Mouse (Mus musculus) cerebellum, postnatal 10 days (tissue): ENCODE data around the gene Bcar1.

Source experiments
- DNase-seq, 2 experiments: peaks; one replicate each; pipeline ENCODE4 v3.0.0; 2021; ENCODE audit warnings: mixed read lengths in 2 of 2

Gene Bcar1

GRCm38 (mm10) chr8:111736321-111736720, 7.3 kb downstream of the Bcar1 start:
- peak; percentile 75 to 85 for DNase-seq

DNA sequence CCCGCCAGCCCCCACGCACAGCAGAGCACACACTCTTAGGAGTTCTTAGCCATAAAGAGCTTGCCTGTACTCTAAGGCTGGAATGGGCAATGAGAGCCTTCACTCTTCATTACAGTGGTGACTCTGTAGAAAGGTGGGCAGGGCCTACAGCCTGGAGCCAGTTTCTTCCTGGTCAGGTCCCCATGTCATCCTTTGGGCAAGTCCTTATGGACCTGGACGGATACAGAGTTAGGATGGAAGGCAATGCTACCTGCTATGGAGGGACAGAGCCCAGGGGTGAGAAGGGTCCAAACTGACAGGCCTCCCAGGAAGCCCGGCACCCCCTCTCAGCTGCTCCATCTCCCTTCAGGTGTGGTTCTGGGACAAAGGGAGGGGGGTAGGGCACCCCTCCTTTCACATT, 7.8 kb downstream of the Bcar1 start:
- peak in 1 of 2 experiments; percentile 37 for DNase-seq

- DNase-seq: no peak
Measured at GRCm38 (mm10) chr8:111735335-111735761, 8.3 kb downstream of the Bcar1 start.

- no peak for DNase-seq
Measured at GRCm38 (mm10) chr8:111734244-111734960, 9.2 kb downstream of the Bcar1 start.

GRCm38 (mm10) chr8:111733581-111734243, 9.9 kb downstream of the Bcar1 start:
- DNase-seq: peak; percentile 30 to 32

- DNase-seq: peak; percentile 51 to 53
Measured at GRCm38 (mm10) chr8:111732406-111733085, 11.1 kb downstream of the Bcar1 start.

DNA sequence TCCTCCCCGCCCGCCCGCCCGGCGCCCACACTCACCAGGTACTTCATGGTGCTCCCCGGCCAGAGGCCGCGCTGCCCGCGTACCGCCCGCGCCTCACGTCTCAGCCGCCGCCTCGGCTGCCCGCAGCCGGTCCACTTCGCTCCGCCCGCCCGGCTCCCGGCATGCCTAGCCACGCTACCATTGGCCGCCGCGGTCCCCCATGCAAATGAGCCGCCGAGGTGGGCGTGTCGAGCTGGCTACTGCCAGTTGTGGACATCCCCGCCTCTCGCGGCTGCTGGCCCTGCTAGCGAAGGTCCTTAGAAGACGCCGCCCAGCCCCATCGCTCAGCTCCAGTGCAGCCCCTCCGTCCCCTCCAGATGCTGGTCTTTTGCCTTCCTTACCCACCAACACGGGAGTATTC, 11.6 kb downstream of the Bcar1 start:
- DNase-seq: peak; percentile 97 to 98

DNA sequence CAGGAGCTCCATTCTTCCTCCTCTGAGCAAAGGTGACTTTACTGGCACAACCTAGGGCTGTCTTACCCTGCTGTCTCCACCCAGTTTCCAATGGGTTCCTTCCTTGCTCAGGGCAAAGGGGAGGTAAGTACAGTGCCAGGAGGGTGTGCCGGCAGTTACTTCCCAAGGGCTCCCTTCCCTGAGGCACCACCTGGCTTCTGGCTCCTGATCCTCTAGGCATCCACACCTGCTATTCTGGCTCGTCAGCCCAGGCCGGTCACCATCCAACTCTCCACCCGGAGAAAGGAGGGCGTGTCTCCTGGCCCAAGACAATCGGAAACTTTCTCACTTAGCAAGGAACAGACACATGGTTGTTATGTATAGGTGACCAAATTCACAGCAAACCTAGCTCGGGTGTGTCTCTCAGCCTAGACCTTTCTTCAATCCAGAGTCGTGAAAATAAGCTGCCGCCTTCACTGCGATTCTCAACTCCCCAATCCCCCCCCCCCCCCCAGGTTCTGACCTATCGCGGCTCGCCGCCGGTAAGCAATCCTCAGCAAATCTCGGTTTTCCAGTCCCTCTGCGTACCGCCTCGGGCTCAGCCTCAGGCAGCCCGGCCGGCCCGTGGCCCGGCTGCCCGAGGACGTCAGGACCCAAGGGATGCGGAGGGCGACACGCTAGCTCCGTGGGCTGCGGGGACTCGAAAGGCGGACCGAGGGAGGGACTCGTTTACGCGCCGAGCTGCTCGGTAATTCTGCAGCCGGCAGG, 12.2 kb downstream of the Bcar1 start:
- peak; percentile 41 to 52 for DNase-seq

DNA sequence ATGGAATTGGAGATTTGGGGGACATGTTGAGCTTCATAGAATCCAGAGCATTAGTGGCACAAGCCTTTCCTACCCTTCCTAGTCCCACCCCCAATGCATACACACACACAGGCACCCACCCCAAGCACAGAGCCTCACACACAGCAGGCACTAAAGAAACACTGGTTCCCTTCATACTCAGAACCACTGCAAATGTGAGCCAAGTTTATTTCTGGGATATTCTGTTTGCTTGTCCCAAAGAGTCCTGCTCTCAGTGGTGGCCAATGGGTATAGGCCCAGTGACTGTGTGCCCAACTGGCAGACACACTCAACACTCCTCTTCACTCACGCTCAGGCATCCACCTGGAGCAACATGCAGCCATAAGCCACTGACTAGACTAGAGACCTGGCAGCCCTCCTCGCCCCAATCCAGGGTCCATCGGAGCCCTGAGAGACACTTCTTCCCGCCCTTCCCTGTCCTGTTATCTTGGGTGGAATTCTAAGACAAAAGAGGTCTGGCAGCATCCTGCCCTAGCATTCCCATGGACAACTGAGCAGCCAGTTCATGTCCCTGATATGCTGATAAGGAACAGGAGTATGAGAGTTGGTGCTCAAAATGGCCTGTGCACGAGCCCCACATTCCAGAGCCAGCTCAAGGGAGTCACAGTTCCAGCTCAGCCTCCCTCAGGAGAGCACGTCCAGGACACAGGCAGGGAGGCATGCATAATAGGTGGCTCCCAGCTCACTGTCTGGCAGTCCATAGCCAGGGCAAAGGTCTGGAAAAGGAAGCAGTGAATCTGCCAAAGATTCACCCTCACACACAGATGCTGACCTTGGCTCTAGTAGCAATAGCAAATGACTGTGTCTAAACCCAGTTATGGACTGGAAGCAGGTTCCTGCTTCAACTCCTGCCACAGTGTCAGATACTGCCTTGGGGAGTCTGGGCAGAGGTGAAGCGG, 14.1 kb downstream of the Bcar1 start:
- peak in 1 of 2 experiments; percentile 25 for DNase-seq

DNA sequence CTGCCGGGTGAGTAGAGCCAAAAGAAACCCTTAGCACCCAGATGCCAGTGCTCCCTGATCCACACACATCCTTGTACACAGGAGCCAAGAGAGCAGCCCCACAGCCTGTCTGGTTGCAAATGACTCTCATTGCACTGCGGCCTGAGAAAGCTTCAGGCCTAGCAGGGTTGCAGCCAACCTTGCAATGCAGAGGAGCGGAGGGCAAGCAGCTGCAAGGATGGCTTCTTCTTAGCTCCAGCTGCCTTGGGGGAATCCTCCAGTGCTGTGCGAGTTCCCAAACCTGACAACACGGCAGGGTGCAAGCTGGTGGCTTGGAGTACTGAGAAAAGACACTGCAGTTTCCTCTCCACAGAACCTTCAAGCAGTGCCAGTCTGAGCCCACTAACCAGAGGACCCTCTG, 15.1 kb downstream of the Bcar1 start:
- DNase-seq: peak in 1 of 2 experiments; percentile 13

DNA sequence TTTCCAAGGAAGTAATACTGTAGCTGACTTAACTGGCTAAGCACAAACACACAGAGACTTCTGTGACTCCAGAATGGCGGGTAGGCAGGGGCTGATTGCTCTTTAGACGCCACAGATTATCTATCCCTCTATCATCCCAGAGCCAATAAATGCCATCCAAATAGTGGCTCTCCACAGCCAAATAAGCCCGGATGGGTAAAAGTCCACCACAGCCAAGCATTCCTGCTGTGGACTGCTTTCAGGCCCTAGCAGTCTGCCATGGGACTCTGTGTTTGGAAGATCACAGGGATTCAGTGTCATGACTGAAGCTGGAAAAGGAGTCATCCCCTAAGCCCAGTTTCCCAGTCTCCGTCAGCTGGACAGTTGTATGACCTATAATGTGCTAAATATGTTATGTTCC, 16.1 kb downstream of the Bcar1 start:
- no peak for DNase-seq

- peak; percentile 77 to 88 for DNase-seq
Measured at GRCm38 (mm10) chr8:111726102-111726900, 17.3 kb downstream of the Bcar1 start.

DNA sequence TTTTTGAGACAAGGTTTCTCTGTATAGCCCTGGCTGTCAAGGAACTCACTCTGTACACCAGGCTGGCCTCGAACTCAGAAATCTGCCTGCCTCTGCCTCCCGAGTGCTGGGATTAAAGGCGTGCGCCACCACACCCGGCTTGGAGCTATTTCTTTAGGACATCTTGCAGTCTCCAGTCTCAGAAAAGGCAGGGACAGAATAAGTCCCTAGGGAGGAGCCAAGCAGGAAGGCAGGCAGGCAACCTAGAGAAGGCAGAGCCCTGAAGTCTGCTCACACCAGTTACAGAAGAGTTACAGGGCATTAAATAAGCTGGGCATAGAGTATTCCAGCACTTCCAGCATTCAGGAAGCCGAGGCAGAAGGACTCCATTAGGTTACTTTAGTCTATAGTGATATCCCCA, 18.3 kb downstream of the Bcar1 start:
- DNase-seq: no peak

DNA sequence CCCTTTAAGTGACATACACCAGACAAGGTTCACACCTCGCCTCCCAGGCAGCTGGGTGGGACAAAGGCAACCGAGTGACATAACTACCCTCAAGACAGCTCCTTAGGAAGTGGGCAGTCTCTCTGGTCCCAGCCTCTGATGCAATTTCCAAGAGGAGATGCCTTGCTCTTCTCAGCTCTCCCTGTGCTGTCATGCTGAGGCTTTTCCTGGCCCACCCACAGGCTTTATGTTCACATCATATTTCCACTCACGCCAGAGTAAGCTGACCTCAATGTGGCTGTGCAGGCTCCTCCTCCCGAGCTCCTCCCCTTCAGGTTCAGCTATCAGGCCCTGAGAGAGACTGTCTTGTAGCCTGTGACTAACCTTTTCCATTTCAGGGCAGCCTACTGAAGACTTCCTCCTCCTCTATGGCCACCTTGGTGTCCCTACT, 23.5 kb downstream of the Bcar1 start:
- no peak for DNase-seq

GRCm38 (mm10) chr8:111718937-111719336, 24.7 kb downstream of the Bcar1 start:
- DNase-seq: peak in 1 of 2 experiments; percentile 13

- peak; percentile 64 to 69 for DNase-seq
Measured at GRCm38 (mm10) chr8:111717866-111718265, 25.7 kb downstream of the Bcar1 start.

- no peak for DNase-seq
Measured at GRCm38 (mm10) chr8:111717488-111717792, 26.2 kb downstream of the Bcar1 start.

DNA sequence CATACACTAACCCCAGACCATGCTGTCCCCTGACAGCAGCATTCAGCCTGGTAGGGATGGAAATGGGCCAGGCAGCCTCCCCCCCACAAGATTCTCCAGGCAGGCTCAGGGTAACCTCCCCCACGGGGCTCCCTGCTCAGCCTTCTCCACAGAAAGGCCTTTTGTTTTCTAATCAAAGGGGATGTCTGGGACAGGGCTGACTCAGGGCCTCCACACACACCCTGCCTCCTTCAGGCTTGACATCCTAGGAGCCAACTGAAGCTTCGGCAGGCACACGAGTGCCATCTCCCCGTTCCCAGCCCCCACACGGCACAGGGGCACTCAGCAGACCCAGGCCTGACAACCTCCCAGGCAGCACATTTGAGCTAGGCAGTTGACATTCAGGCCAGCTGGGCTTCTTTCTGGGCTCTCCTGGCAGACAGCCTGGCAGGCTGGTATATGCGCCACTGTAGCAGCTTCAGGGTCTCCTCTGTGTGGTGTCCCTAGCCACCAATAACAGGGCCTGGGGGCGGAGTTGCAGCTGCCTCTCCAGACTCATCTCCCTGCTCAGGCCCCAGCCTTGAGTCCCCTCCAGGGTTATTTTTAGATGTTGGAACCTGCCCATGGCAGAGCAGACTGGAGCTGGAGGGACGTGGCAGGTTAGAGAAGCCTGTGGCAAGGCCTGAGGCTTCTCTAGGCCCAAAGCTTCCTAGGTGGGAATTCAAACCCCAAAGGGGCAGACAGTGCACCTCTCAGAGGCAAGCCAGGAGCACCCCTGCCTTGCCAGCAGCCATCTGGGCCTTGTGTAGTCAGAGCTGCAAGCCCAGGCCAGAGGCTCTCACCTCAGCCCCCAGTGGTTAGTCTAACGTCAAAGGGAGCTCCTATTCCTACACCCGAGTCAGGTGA, 26.8 kb downstream of the Bcar1 start:
- DNase-seq: peak; percentile 95 to 96

DNA sequence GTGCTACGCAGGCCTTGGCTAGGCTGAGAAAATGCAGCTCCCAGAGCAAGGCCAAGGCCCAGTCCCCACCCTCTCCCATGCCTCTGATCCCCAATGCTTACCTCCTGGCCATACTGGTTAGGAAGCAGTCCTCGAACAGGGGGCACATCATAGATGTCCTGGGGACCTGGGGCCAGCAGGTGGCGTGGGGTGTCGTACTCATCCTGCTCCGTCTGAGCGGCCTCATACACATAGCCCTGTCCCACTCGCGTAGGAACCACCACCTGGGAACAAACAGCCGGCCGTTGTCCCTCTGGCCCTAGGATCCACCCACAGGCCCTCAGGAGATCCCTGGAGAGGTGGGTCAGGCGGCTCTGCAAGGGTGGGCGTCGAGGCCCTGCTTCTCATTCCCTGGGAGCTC, 28.1 kb downstream of the Bcar1 start:
- peak in 1 of 2 experiments; percentile 44 for DNase-seq

DNA sequence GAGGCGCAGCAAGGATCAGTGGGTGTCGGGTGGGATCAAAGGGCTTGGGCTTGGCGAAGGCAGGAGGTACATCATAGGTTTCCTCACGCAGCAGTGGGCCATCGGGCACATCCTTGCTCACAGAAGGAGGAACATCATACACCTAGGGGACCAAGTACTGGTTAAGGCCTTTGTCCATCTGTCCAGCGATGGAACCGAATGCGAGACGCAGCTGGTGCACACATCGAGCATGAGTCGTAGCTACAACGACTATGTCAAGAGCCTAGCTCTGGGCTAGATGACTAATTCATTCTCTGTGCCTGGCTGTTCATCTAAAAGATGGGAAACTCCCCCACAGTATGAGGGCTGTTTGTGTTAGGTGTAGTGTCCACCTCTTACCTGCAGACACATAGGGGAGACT, 29.3 kb downstream of the Bcar1 start:
- DNase-seq: no peak
